Mouse (Mus musculus): ENCODE data around the gene Il10rb.

GRCm38 (mm10) chr16:91363483-91363882, 42.5 kb upstream of the Il10rb start:
- TF ChIP-seq JUN (IDR thresholded peaks at IDR 0.05; ENCODE audit: insufficient read depth, low read depth, low read length), result no peak
- no peak for TF ChIP-seq ELF1 (IDR thresholded peaks at IDR 0.05; ENCODE audit: low read depth, low read length)
- no peak for TF ChIP-seq CTCF (conservative IDR thresholded peaks at IDR 0.05 in 1 of 2, IDR thresholded peaks at IDR 0.05 in 1 of 2; ENCODE audit: low read depth in 2 of 2, low read length in 2 of 2)
- TF ChIP-seq CHD2 (IDR thresholded peaks at IDR 0.05; ENCODE audit: low read length), result no peak
- TF ChIP-seq ZMIZ1 (IDR thresholded peaks at IDR 0.05; ENCODE audit: low read depth, low read length), result no peak
- TF ChIP-seq IRF4 (IDR thresholded peaks at IDR 0.05; ENCODE audit: low read depth, low read length), result no peak

Data from CH12.LX (cell line).